Mouse (Mus musculus) neutrophil, adult 65 days (primary cell): ENCODE data around the gene Cops8. TPM values are rescaled to one million over a fixed set of nuclear protein-coding genes. Genes with fewer than 3 reads are reported as not detected.

Experiments
- total RNA-seq: library from RNA; stranded (reverse); gene quantifications from 2 replicates; pipeline ENCODE4 v1.2.4, GENCODE M21; 2023

Gene Cops8
- total RNA-seq = 94.8 and 99.3 TPM in 2 replicates

GRCm38 (mm10) chr1:90602759-90603560 lies at the start of gene Cops8:
TSS of gene Cops8 (plus strand) at chr1:90602981.

Other genes with a start within 250 kb of the Cops8 start
- 0.16 TPM in 2 replicates for gene Col6a3, start 241.0 kb downstream of the Cops8 start, total RNA-seq